Mouse (Mus musculus): ENCODE results near the gene Aadac. TPM values are rescaled to one million over a fixed set of nuclear protein-coding genes. Genes with fewer than 3 reads are reported as not detected.

The Aadac gene
- 49.1 and 51.1 TPM in 2 replicates for polyA plus RNA-seq (2015; fragmentation: Nextera tagmentation; extraction: Ambion mirVana)

GRCm38 (mm10) chr3:60025417-60025816 is at the start of gene Aadac:
Gene Aadac (plus strand): TSS chr3:60025717.
- Histone ChIP-seq H3K27ac (no peak within 1 kb of the TSS), H3K9me3 (no peaks in the 10 kb centered on the region), H3K4me1 (no peaks in the 10 kb centered on the region), H3K27me3 (replicated peaks) (no peaks in the 10 kb centered on the region), H3K4me2 (no peak within 1 kb of the TSS), H3K9ac (no peak within 1 kb of the TSS), H3K36me3 (no peaks in the 10 kb centered on the region), H3K4me3 (replicated peaks) (no peak within 1 kb of the TSS)
- WGBS, result 74% methylated on average over 1 of the region's 1 CpGs
- ATAC-seq (ENCODE audit: insufficient read depth, low FRiP score, low read depth), result no peak

- H3K9me3 ChIP-seq, result no peaks in the 10 kb centered on the region
- no peak overlapping the region for H3K4me3 ChIP-seq (replicated peaks)
- H3K36me3 ChIP-seq, result no peaks in the 10 kb centered on the region
- no peak overlapping the region for H3K27ac ChIP-seq
- H3K27me3 ChIP-seq (replicated peaks), result no peaks in the 10 kb centered on the region
- no peak overlapping the region for H3K9ac ChIP-seq
- H3K4me2 ChIP-seq, result no peak overlapping the region
- ATAC-seq (ENCODE audit: insufficient read depth, low FRiP score, low read depth), result no peak
- no peaks in the 10 kb centered on the region for H3K4me1 ChIP-seq
These were observed 21.9 kb upstream of the Aadac start for GRCm38 (mm10) chr3:60003622-60004021.

- no peaks in the 10 kb centered on the region for H3K9me3 ChIP-seq
- ATAC-seq (ENCODE audit: insufficient read depth, low FRiP score, low read depth), result no peak
- WGBS, result 67% methylated on average over 1 of the region's 1 CpGs
These were observed 19.1 kb upstream of the Aadac start, which contains the start of gene Aadacl2 for GRCm38 (mm10) chr3:60006443-60006842. Gene Aadacl2 (plus strand): TSS chr3:60006743.

GRCm38 (mm10) chr3:60031511-60031910 is 6.0 kb downstream of the Aadac start:
- no peaks in the 10 kb centered on the region for H3K4me1 ChIP-seq
- no peak overlapping the region for H3K27ac ChIP-seq
- H3K36me3 ChIP-seq, result no peaks in the 10 kb centered on the region
- no peak overlapping the region for H3K4me2 ChIP-seq
- no peaks in the 10 kb centered on the region for H3K9me3 ChIP-seq
- ATAC-seq (ENCODE audit: insufficient read depth, low FRiP score, low read depth), result no peak
- no peak overlapping the region for H3K4me3 ChIP-seq (replicated peaks)
- no peak overlapping the region for H3K9ac ChIP-seq
- 82% methylated on average over 4 of the region's 4 CpGs for WGBS
- no peaks in the 10 kb centered on the region for H3K27me3 ChIP-seq (replicated peaks)

More at GRCm38 (mm10) chr3:60006443-60006842, 19.1 kb upstream of the Aadac start, which contains the start of gene Aadacl2:
- Histone ChIP-seq H3K27me3 (replicated peaks) (no peaks in the 10 kb centered on the region), H3K9ac (no peak within 1 kb of the TSS), H3K4me3 (replicated peaks) (no peak within 1 kb of the TSS), H3K27ac (no peak within 1 kb of the TSS), H3K36me3 (no peaks in the 10 kb centered on the region), H3K4me2 (no peak within 1 kb of the TSS), H3K4me1 (no peaks in the 10 kb centered on the region)

- Histone ChIP-seq H3K27ac (no peak overlapping the region), H3K4me3 (replicated peaks) (no peak overlapping the region), H3K36me3 (no peaks in the 10 kb centered on the region), H3K4me1 (no peaks in the 10 kb centered on the region), H3K4me2 (no peak overlapping the region), H3K27me3 (replicated peaks) (no peaks in the 10 kb centered on the region), H3K9me3 (no peaks in the 10 kb centered on the region), H3K9ac (no peak overlapping the region)
- no peak; the same call in 1 of the 2 replicates for ATAC-seq (ENCODE audit: insufficient read depth, low FRiP score, low read depth)
- 55% methylated on average over 3 of the region's 3 CpGs for WGBS
These were observed 20.9 kb downstream of the Aadac start for GRCm38 (mm10) chr3:60046221-60046913.

- 64% methylated on average over 3 of the region's 3 CpGs for WGBS
- H3K9ac ChIP-seq, result no peak overlapping the region
- peak overlapping the region; percentile 44 for H3K27ac ChIP-seq
- ATAC-seq (ENCODE audit: insufficient read depth, low FRiP score, low read depth), result no peak
- no peaks in the 10 kb centered on the region for H3K4me1 ChIP-seq
- H3K4me2 ChIP-seq, result no peak overlapping the region
- no peaks in the 10 kb centered on the region for H3K9me3 ChIP-seq
- H3K27me3 ChIP-seq (replicated peaks), result no peaks in the 10 kb centered on the region
- no peak overlapping the region for H3K4me3 ChIP-seq (replicated peaks)
- H3K36me3 ChIP-seq, result no peaks in the 10 kb centered on the region
These were observed 27.9 kb downstream of the Aadac start for GRCm38 (mm10) chr3:60053231-60053927.

- no peak overlapping the region for H3K27ac ChIP-seq
- no peak overlapping the region for H3K4me3 ChIP-seq (replicated peaks)
- no peak for ATAC-seq (ENCODE audit: insufficient read depth, low FRiP score, low read depth)
- WGBS, result 90% methylated on average over 2 of the region's 2 CpGs
- no peaks in the 10 kb centered on the region for H3K36me3 ChIP-seq
- no peaks in the 10 kb centered on the region for H3K9me3 ChIP-seq
- H3K9ac ChIP-seq, result no peak overlapping the region
- H3K27me3 ChIP-seq (replicated peaks), result no peaks in the 10 kb centered on the region
- H3K4me2 ChIP-seq, result no peak overlapping the region
- H3K4me1 ChIP-seq, result no peaks in the 10 kb centered on the region
These were observed 28.4 kb downstream of the Aadac start for GRCm38 (mm10) chr3:60053931-60054330.

- Histone ChIP-seq H3K4me3 (replicated peaks) (no peak overlapping the region), H3K36me3 (no peaks in the 10 kb centered on the region), H3K4me2 (no peak overlapping the region), H3K9ac (no peak overlapping the region), H3K9me3 (no peaks in the 10 kb centered on the region), H3K4me1 (no peaks in the 10 kb centered on the region), H3K27ac (no peak overlapping the region), H3K27me3 (replicated peaks) (no peaks in the 10 kb centered on the region)
- no peak for ATAC-seq (ENCODE audit: insufficient read depth, low FRiP score, low read depth)
- 27% methylated on average over 3 of the region's 3 CpGs for WGBS
These were observed 30.9 kb downstream of the Aadac start for GRCm38 (mm10) chr3:60056451-60056850.

GRCm38 (mm10) chr3:60057070-60057808 is 31.7 kb downstream of the Aadac start:
- H3K9ac ChIP-seq, result no peak overlapping the region
- no peak overlapping the region for H3K4me3 ChIP-seq (replicated peaks)
- H3K36me3 ChIP-seq, result no peaks in the 10 kb centered on the region
- no peaks in the 10 kb centered on the region for H3K9me3 ChIP-seq
- H3K4me1 ChIP-seq, result no peaks in the 10 kb centered on the region
- H3K27ac ChIP-seq, result no peak overlapping the region
- no peak overlapping the region for H3K4me2 ChIP-seq
- peak; percentile 88 for ATAC-seq (ENCODE audit: insufficient read depth, low FRiP score, low read depth)
- 74% methylated on average over 2 of the region's 2 CpGs for WGBS
- no peaks in the 10 kb centered on the region for H3K27me3 ChIP-seq (replicated peaks)

GRCm38 (mm10) chr3:60057809-60058082 is 32.2 kb downstream of the Aadac start:
- WGBS, result 33% methylated on average over 1 of the region's 1 CpGs
- Histone ChIP-seq H3K4me1 (no peaks in the 10 kb centered on the region), H3K36me3 (no peaks in the 10 kb centered on the region), H3K27me3 (replicated peaks) (no peaks in the 10 kb centered on the region), H3K27ac (no peak overlapping the region), H3K4me2 (no peak overlapping the region), H3K9me3 (no peaks in the 10 kb centered on the region), H3K9ac (no peak overlapping the region), H3K4me3 (replicated peaks) (no peak overlapping the region)
- ATAC-seq (ENCODE audit: insufficient read depth, low FRiP score, low read depth), result no peak

- no peak overlapping the region for H3K27ac ChIP-seq
- no peaks in the 10 kb centered on the region for H3K4me1 ChIP-seq
- no peak overlapping the region for H3K9ac ChIP-seq
- H3K9me3 ChIP-seq, result no peaks in the 10 kb centered on the region
- no peak for ATAC-seq (ENCODE audit: insufficient read depth, low FRiP score, low read depth)
- no peaks in the 10 kb centered on the region for H3K36me3 ChIP-seq
- no peaks in the 10 kb centered on the region for H3K27me3 ChIP-seq (replicated peaks)
- 53% methylated on average over 1 of the region's 1 CpGs for WGBS
- no peak overlapping the region for H3K4me3 ChIP-seq (replicated peaks)
- H3K4me2 ChIP-seq, result no peak overlapping the region
These were observed 53.4 kb downstream of the Aadac start for GRCm38 (mm10) chr3:60078883-60079415.

GRCm38 (mm10) chr3:60080572-60080971 is 55.1 kb downstream of the Aadac start:
- Histone ChIP-seq H3K27ac (no peak overlapping the region), H3K27me3 (replicated peaks) (no peaks in the 10 kb centered on the region), H3K9ac (no peak overlapping the region), H3K9me3 (no peaks in the 10 kb centered on the region), H3K36me3 (no peaks in the 10 kb centered on the region), H3K4me1 (no peaks in the 10 kb centered on the region), H3K4me2 (no peak overlapping the region), H3K4me3 (replicated peaks) (no peak overlapping the region)
- ATAC-seq (ENCODE audit: insufficient read depth, low FRiP score, low read depth), result no peak
- WGBS, result 48% methylated on average over 4 of the region's 4 CpGs
